Mouse (Mus musculus): Measurements from ENCODE around the gene Numb. TPM values are rescaled to one million over a fixed set of nuclear protein-coding genes. Genes with fewer than 3 reads are reported as not detected.
"Not testable (repeated sequence)": the region's sequence is repeated elsewhere in the genome, so short reads cannot be mapped to it uniquely, and the experiment has no call there.

Numb gene
- total RNA-seq (2021) = 10 to 100 TPM; 37.2 to 38.0 TPM
- long read RNA-seq, experiment 1, transcript Numb-204 (11 exons, 3,549 nt) = major isoform, 13 of 55 reads
- long read RNA-seq, experiment 1, partial matches to known transcripts = 9 of 55 reads
- long read RNA-seq, experiment 1, other reads (novel, unspliced or antisense) = 33 of 55 reads
- long read RNA-seq, experiment 2, transcript Numb-204 (11 exons, 3,549 nt) = major isoform, 7 of 39 reads
- long read RNA-seq, experiment 2, partial matches to known transcripts = 4 of 39 reads
- long read RNA-seq, experiment 2, other reads (novel, unspliced or antisense) = 28 of 39 reads

DNA sequence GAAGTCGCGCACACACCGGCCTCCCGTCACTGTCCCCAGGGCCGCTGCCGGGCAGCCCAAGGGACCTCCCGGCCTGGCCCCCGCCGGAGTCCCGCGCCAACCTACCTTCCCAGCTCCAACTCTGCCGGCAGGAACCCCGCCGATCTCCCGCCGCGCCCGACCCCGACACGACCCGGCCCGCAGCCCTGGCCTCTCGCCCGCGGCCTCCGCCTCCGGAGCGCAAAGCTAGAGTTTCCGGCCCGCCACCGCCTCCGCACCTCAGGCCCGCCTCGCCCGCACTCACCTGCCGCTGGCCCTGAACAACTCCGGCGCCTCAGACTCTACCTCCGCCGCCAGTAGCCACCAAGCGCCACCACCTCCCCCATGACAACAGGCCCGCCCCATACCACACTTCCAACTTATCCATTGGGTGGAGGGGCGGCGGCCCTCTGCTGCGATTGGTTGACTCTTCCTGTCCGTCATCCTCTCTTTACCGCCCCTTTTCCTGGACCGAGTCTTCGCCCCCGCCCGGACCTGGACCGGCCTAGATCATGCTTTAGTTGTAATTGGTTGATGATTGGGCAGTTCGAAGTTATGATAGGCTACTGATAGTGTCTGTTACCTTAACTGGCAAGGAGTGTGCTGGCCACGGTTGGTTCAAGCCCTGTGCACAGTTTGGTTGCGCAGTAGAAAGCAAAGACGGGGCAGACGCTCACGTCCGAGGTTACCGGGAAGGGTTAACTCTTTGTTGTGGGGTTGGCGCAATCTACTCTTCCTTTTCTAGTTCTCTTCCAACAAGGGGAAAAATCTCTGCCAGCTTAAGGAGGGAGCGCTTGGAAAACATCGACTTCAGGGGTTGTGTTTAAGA is at the start of gene Numb:
Numb (minus strand) TSS at position 400 of the 847 bp plus-strand sequence.
- intact Hi-C loops (cut with DNase I) = loop anchor here (2.0 kb wide), 1 partner anchor 29 kb away; the partner anchor contains the start of gene Riox1
- DNase-seq = peak; percentile 97

DNA sequence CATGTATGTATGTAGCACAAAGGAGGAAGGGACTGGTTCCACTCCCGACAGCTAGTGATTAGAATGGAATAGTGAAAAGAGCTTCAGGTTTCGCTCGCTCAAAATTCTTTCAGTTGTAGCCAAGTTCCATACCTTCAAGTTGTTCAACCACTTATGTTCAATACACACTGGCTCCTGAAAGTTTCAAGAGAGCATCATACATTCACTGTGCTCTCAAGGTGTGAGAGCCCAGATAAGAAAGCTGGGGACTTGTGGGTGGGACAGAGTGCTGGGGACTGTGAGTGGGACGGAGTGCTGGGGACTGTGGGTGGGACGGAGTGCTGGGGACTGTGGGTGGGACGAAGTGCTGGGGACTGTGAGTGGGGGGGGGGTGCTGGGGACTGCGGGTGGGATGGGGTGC is 43.5 kb upstream of the Numb start:
- DNase-seq = no peak
- intact Hi-C loops (cut with DNase I) = no loop called here

DNA sequence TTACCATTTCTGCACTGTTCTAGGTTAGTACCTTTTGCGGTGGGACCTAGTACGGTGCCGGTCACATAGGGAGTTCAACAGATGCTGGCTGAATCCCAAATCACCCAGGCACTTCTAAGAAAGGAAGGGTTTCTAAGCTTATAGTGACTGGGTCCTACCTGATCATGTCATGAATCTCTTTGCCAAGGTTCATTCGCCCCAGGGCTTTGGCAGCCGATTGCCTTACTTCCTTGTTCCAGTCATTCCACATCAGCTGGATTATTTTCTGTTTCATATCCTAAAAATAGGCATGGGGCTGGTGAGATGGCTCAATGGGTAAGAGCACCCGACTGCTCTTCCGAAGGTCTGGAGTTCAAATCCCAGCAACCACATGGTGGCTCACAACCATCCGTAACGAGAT is 36.5 kb upstream of the Numb start:
- intact Hi-C loops (cut with DNase I) = no loop called here
- DNase-seq = no peak

DNA sequence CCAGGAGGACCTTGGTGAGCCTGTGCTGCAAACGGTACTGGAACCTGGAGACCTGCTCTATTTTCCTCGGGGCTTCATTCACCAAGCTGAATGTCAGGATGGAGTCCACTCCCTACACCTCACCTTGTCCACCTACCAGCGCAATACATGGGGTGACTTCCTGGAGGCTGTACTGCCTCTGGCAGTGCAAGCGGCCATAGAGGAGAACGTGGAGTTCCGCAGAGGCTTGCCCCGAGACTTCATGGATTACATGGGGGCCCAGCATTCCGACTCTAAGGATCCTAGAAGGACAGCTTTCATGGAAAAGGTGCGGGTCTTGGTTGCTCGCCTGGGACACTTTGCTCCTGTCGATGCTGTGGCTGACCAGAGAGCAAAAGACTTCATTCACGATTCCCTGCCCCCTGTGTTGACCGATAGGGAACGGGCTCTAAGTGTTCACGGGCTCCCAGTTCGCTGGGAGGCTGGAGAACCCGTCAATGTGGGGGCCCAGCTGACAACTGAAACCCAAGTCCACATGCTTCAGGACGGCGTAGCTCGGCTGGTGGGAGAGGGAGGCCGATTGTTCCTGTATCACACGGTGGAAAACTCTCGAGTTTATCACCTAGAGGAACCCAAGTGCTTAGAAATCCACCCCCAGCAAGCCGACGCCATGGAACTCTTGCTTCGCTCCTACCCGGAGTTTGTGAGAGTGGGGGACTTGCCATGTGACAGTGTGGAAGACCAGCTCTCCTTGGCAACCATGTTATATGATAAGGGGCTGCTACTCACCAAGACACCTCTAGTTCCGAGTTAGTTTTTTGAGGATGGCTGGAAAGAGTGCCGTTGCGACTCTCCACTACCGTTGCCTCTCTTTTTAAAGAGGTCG is 30.2 kb upstream of the Numb start:
- intact Hi-C loops (cut with DNase I) = loop anchor here (2.0 kb wide), 1 partner anchor 31 kb away; the partner anchor contains the start of gene Numb
- DNase-seq = no peak

DNA sequence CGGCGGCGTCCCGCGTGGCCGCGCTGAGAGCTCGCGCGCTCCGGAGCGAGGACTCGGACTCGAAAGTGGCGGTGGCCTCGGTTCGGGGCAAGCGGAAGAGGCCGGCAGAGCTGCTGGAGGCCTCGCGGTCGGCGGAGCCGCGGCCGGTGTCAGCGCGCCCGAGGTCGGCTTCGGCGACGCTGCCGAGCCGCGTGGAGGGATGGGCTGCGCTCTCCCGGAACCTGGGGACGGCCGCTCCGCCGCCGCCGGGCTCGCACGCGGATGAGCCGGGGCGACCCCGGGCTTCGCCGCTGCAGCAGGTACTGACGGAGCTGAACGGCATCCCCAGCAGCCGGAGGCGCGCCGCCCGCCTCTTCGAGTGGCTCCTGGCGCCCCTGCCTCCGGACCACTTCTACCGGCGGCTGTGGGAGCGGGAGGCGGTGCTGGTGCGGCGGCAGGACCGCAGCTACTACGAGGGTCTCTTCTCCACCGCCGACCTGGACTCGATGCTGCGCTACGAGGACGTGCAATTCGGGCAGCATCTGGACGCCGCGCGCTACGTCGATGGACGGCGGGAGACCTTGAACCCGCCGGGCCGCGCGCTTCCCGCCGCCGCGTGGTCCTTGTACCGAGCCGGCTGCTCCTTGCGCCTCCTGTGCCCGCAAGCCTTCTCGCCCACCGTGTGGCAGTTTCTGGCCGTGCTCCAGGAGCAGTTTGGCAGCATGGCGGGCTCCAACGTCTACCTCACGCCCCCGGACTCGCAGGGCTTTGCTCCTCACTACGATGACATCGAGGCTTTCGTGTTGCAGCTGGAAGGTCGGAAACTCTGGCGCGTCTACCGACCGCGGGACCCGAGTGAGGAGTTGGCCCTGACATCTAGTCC is 29.3 kb upstream of the Numb start:
- intact Hi-C loops (cut with DNase I) = loop anchor here (2.0 kb wide), 1 partner anchor 30 kb away; the partner anchor contains the start of gene Numb
- DNase-seq = peak; percentile 33 to 39

DNA sequence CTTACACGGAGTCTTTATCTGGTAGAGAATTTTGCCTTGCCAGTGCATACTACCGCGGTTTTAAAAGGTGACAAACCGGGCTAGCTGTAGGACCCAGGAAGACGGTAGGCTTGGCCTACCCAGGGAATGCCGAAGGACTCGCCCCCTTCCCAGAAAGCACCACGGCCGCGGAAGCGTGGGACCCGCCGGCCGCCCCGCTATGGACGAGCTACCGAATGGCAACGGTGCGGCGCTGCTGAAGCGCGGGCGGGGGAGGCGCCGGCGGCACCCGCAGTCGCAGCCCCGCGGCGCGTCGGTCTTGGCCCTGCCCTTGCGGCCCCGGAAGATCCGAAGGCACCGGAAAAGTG is 28.7 kb upstream of the Numb start, which contains the start of gene Riox1:
Riox1 (plus strand) TSS at position 116 of the 347 bp plus-strand sequence.
- peak; percentile 85 to 86 for DNase-seq
- intact Hi-C loops (cut with DNase I) = loop anchor here (2.0 kb wide), 1 partner anchor 30 kb away; the partner anchor contains the start of gene Numb

DNA sequence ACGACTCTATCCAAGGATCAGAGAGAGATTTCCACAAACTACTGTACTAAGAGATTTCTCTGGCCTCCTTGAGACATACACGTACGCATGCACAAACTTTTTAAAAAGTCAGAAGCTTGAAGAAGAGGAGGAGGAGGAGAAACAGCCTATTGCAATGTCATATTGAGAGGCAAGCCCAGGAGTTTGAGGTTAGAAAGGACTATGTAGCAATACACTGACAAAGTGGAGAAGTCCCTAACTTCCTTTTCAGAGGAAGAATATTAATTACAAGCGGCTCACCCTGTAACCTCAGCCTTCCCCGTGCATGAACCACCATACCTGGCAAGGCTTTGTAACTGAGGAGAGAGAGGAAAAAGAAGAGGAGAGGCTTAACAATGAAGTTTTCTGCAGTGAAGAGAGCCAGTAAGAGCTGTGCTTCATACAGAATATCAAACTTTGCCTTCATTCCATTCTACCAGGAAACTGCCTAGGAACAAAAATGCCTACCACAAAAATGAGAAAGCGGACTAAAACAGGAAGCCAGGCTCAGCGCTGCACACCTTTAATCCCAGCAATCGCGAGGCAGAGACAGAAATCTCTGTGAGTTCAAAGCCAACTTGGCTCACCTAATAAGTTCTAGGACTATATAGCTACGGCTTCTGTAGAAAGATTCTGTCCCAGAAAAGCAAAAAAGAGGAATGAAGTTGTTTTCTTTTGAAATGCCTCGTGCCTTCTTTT is 28.2 kb upstream of the Numb start:
- intact Hi-C loops (cut with DNase I) = loop anchor here (2.0 kb wide), 1 partner anchor 29 kb away; the partner anchor contains the start of gene Numb
- DNase-seq = no peak

DNA sequence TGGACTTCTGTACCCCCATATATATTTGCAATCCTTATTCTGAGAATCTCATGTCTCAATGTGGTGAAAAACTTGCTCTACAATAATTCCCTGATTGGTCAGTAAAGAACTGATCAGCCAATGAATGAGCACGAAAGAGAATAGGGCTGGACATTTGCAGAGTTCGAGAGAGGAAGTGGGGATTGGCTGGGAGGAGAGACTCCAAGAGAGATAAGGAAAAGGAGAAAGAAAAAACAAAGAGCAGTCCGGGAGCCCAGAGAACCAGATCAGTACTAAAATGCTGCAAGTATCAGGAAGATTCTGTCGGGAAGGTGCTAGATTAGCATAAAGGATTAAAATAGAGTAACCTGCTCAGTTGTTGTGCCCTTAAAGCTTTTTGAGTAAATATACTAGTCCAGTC is 27.3 kb upstream of the Numb start:
- no peak for DNase-seq
- intact Hi-C loops (cut with DNase I) = no loop called here

DNA sequence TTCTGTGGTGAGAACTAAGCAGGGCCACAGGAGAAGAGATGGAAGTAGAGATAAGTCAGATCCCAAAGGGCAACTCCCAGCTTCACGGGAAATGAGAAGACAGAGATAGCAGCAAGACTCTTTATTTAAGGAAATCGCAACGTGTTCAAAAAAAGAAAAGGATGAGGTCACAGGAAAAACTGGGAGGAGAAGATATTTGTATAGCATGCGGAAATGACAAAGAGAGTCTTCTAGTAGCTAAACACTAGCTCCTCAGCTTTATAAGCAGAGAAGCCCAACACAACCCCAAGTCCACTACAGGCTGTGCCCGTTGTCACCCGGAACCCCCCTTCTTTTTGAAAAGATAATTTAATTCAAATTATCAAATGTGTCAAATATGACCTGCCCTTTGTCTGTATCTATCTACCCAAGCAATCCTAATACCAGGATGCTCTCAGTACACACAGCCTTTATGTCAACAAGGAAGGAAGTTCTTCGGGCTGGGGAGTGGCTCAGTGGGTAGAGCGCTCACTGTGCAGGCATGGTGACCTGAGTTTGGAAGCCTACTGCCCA is 25.6 kb upstream of the Numb start:
- intact Hi-C loops (cut with DNase I) = no loop called here
- DNase-seq = no peak

DNA sequence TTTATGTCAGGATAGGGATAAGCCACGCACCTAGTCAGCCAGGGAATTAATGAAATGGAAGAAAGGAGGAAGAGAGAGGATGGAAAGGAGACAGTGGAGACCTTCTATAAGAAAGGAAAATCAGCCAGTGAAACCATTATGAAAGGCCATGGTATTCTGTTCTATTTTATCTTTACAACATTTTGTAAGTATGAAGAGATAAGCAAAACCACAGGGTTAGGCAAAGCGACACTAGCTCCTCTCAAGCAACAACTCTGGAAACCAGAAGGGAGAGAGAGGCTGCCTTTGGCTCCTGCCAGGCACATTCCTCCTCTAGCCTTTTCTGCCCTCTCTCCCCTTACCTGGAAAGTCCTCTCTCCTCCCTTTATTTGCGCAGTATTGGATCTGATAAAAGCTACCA is 20.2 kb upstream of the Numb start:
- DNase-seq = no peak
- intact Hi-C loops (cut with DNase I) = no loop called here

DNA sequence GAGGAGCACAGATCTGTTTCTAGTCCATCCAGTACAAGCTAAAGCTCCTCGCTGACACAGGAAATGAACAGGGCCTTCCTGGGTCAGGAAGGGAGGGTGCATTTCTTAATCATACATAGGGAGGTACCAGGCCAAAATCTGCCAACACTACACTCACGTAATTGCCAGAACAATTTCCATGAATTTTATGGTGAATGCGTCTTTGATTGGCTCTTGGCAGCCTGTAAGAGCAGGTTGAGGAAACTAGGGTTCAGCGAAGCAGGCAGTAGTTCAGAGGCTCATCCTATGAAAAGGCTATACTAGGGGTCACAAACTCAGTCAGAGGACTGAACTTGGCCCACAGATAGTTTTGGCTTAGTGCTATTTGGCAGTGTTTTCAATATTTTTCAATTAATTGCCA is 18.3 kb upstream of the Numb start:
- intact Hi-C loops (cut with DNase I) = no loop called here
- no peak for DNase-seq

DNA sequence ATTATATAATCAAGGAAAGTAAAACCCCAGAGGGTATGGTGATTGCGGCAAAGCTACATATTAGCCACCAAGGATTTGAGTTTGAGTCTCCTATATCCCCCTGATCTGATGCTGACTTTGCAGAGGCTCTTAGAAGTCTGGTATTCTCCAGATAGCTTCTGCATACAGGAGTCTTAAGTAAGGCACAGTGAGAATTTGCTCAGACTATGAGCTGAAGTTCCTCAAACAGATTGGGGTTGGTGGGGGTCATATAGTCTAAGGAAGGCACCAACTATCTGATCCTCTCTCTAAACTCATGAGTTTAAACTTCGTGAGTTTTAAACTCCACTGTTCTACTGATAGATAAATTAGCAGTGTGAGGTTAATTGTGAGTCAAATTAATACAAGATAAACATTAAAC is 17.6 kb upstream of the Numb start:
- no peak for DNase-seq
- intact Hi-C loops (cut with DNase I) = loop anchor here (5.0 kb wide), 1 partner anchor 227 kb away; no protein-coding TSS in a partner anchor

DNA sequence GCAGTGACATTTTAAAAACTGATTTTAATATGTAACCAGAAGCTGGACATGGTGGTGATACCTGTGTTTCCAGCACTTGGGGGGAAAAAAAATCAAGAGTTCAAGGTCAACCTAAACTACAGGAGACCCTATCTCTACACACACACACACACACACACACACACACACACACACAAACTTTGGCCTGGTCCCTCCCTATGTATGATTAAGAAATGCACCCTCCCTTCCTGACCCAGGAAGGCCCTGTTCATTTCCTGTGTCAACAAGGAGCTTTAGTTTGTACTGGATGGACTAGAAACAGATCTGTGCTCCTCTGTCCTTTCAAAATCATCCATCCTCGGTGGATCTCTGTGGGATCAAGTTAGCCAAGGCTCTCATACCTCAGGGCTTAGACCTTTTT is 16.9 kb upstream of the Numb start:
- not testable (repeated sequence) for DNase-seq
- intact Hi-C loops (cut with DNase I) = loop anchor here (5.0 kb wide), 1 partner anchor 226 kb away; no protein-coding TSS in a partner anchor

DNA sequence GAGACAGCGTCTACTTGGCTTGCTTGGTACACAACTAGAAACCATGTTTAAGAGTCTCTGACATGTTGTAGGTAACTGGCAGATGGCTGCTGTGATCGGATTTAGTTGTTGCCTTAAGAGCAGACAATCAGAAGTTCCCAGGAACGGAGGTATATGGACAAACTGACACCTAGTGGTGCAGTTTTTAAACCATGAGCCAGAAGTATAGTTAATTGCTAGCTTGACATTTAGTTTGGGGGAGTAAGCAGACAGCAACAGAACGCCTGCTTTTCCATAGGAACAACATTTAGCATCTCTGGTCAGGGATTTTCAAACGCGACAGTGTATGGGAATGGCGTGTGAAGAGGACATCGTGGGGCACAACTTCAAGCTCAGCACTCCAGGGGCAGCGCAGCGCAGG is 15.9 kb upstream of the Numb start:
- no peak for DNase-seq
- intact Hi-C loops (cut with DNase I) = loop anchor here (5.0 kb wide), 1 partner anchor 225 kb away; no protein-coding TSS in a partner anchor

DNA sequence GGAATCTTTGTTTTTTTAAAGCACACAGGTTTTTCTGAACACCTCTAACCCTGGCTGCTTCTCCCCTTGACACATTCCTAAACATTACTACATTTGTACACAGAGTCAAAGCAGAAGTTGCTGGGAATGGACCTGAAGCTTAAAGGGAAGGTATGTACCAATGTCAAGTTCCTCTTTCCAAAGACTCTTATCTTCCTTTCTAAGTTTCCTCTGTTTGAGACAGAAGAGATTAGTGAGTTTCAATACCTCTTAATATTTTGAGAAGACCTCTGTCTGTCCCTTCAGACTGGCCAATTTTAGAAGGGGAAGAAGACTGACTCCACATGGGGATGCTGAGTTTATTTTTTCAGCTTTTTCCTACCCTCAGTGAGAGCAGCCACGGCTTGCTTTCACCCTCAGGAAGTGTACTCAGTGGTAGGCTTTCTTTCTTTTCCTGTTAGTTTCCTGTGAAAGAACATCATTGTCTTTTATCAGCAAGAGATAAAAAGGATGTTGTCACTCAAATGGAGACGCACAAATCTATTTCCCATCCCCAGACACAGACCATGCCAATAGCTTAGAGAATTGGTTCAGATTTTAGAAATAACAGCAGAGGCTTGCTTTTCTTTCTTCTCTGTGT is 7.6 kb upstream of the Numb start:
- intact Hi-C loops (cut with DNase I) = no loop called here

DNA sequence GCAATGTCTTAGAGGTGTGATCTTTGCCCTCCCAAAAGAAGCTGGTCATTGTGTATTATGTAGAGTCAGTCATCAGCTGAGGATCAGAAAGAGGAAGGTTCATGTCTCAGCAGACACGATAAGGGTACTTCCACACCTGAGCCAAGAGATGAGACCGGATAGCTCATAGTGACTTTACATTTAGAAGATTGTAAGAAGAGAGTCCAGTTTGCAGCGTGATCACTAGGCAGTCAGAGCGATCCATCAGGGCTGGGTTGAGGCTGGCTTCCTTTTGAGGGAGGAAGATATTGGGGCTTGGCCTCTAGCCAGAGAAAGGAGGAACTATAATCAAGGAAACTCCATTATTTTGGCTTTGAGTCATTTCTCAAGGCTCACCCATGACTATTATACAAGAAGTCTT is 6.0 kb upstream of the Numb start:
- DNase-seq = peak; percentile 39 to 42
- intact Hi-C loops (cut with DNase I) = no loop called here

More for the DNA sequence above, 7.6 kb upstream of the Numb start:
- no peak for DNase-seq

DNA sequence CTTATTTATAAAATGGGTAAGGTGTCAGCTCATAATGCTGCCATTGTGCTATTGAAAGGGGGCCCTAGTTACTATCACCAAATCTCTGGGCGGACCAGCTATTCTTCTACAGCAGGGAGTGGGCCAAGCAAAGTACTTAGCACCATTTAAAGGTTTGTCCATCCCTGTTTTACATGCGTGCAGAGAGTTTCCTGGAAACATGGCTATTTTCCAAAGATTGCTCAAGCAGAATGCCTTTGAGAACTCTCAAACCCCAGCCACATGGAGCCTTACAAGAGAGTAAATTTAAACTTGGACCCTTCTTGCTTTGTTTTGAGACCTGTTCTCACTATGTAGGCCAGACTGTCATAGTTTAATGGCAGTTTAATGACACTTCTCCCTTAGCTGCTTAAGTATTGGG is 4.3 kb upstream of the Numb start:
- DNase-seq = no peak
- intact Hi-C loops (cut with DNase I) = no loop called here

DNA sequence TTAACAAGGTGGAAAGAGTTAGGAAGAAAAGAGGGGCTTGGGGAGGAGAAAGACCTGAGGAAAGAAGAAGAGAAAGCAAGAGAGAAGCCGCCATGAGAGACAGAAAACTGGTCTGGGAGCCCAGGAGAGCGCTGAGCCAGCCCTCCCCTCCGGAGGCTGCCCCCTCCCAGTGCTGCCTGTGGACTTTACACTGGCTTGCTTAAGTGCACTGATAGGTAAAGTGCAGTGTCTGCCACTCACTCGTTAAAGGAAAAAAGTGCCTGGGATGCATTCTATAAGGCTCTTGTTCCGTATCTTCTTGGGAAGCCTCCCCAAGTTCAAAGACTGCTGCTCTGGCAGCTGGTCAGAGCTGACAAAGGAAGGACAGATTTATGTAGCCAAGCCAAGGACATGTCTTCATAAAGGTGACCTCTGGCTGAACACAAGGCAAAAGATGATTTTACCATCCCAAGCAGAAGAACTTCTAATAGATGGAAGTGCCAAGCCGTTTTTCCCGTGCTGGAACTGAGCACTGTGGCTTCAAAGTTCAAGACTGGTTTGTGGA is 3.5 kb upstream of the Numb start:
- intact Hi-C loops (cut with DNase I) = no loop called here
- no peak for DNase-seq
